Mouse (Mus musculus) central nervous system, embryonic 14 days (tissue): ENCODE results near the gene Txndc12. TPM values are rescaled to one million over a fixed set of nuclear protein-coding genes. Genes with fewer than 3 reads are reported as not detected.

ENCODE experiments used
- polyA plus RNA-seq: library from polyadenylated mRNA; depleted of rRNA; stranded (reverse); fragments of >200 nt; gene quantifications from 2 replicates; pipeline ENCODE4 v1.2.3, GENCODE M21; 2012; rRNA removed

Gene Txndc12
- polyA plus RNA-seq: 57.7 and 58.0 TPM in 2 replicates

GRCm38 (mm10) chr4:108834115-108834970 is at the start of gene Txndc12:
Gene Txndc12, plus strand, starts transcription at chr4:108834601.

GRCm38 (mm10) chr4:108832916-108833827 is 1.2 kb upstream of the Txndc12 start, which contains the start of gene Btf3l4:
Gene Btf3l4, minus strand, starts transcription at chr4:108833614.

GRCm38 (mm10) chr4:108847715-108848504 is 13.5 kb downstream of the Txndc12 start, which contains the start of gene Kti12:
Gene Kti12, plus strand, starts transcription at chr4:108847785.

GRCm38 (mm10) chr4:108848505-108848848 is 14.1 kb downstream of the Txndc12 start, which contains the start of gene A730015C16Rik:
Gene A730015C16Rik, minus strand, starts transcription at chr4:108848619.

GRCm38 (mm10) chr4:108878963-108879822 is 44.8 kb downstream of the Txndc12 start, which contains the start of gene Rab3b:
Gene Rab3b, plus strand, starts transcription at chr4:108879063.

Other genes with a start within 250 kb of the Txndc12 start
- 54.4 and 55.6 TPM in 2 replicates for gene Cc2d1b, start 214.7 kb upstream of the Txndc12 start, polyA plus RNA-seq
- 0.22 and 0.29 TPM in 2 replicates for gene 3110021N24Rik, start 115.0 kb upstream of the Txndc12 start, polyA plus RNA-seq
- 12.3 and 12.9 TPM in 2 replicates for gene Zfyve9, start 53.8 kb upstream of the Txndc12 start, polyA plus RNA-seq
- gene Btf3l4, start 987 bp upstream of the Txndc12 start, polyA plus RNA-seq: 142 and 170 TPM in 2 replicates
- gene Kti12, start 13.2 kb downstream of the Txndc12 start, polyA plus RNA-seq: 30.7 and 31.5 TPM in 2 replicates
- gene A730015C16Rik, start 14.0 kb downstream of the Txndc12 start, polyA plus RNA-seq: 0.09 and 0.15 TPM in 2 replicates
- gene Rab3b, start 44.5 kb downstream of the Txndc12 start, polyA plus RNA-seq: 46.1 and 52.8 TPM in 2 replicates
- 136 and 144 TPM in 2 replicates for gene Nrd1, start 166.1 kb downstream of the Txndc12 start, polyA plus RNA-seq